Mouse (Mus musculus) heart, embryonic 11.5 days (tissue): ENCODE measurements around the gene Nkap. TPM values are rescaled to one million over a fixed set of nuclear protein-coding genes. Genes with fewer than 3 reads are reported as not detected.
A peak's percentile ranks its signal among the peaks of the same experiment; 100 is the strongest.
"Not testable (repeated sequence)": the region's sequence is repeated elsewhere in the genome, so short reads cannot be mapped to it uniquely, and the experiment has no call there.

Experiments
- ATAC-seq: fragments of 200-750 bp; cut with Nextera tagmentation; replicated peaks from 2 replicates; pipeline ENCODE4 v1.8.0; 2017; ENCODE audit warnings: moderate library complexity; ENCODE audit not compliant: insufficient number of reproducible peaks, low FRiP score, low TSS enrichment
- H3K27ac ChIP-seq: fragments of 300-500 bp; sonication (generic); 2 replicates; pipeline ENCODE4 v1.5.1; 2014; ENCODE audit warnings: mild to moderate bottlenecking, low read depth, low read length
- H3K27me3 ChIP-seq: fragments of 300-500 bp; sonication (generic); 2 replicates; pipeline ENCODE4 v1.6.1; 2014; ENCODE audit warnings: mild to moderate bottlenecking, low read length, mixed read lengths; ENCODE audit not compliant: control insufficient read depth, insufficient read depth
- H3K36me3 ChIP-seq: fragments of 300-500 bp; sonication (generic); 2 replicates; pipeline ENCODE4 v1.6.1; 2014; ENCODE audit warnings: mild to moderate bottlenecking, low read length, moderate library complexity, mixed read lengths; ENCODE audit not compliant: control insufficient read depth, insufficient read depth
- H3K4me1 ChIP-seq: fragments of 300-500 bp; sonication (generic); 2 replicates; pipeline ENCODE4 v1.6.1; 2014; ENCODE audit warnings: low read length; ENCODE audit not compliant: control insufficient read depth, insufficient read depth
- H3K4me2 ChIP-seq: fragments of 300-500 bp; sonication (generic); 2 replicates; pipeline ENCODE4 v1.6.1; 2014; ENCODE audit warnings: mild to moderate bottlenecking, moderate library complexity
- H3K4me3 ChIP-seq: fragments of 300-500 bp; sonication (generic); 2 replicates; pipeline ENCODE4 v1.5.1; 2014; ENCODE audit warnings: low read depth, low read length
- H3K9ac ChIP-seq: fragments of 300-500 bp; sonication (generic); 2 replicates; pipeline ENCODE4 v1.6.1; 2014; ENCODE audit warnings: mild to moderate bottlenecking, low read depth, low read length, moderate library complexity
- H3K9me3 ChIP-seq: fragments of 300-500 bp; sonication (generic); replicated peaks from 2 replicates; pipeline ENCODE4 v1.6.1; 2016; ENCODE audit warnings: low read length; ENCODE audit not compliant: control insufficient read depth
- WGBS: fragments of 180-500 bp; shearing (Covaris S2); extraction: QIAGEN DNeasy Blood & Tissue Kit; methylation state at CpG from one replicate; pipeline ENCODE4 v1.1.7; 2014; ENCODE audit not compliant: insufficient replicate concordance; 5-methylcytosine and 5-hydroxymethylcytosine counted together
- polyA plus RNA-seq: library from polyadenylated mRNA; unstranded; fragments of >200 nt; fragmentation: Nextera tagmentation; extraction: Ambion mirVana; gene quantifications from 2 replicates; pipeline ENCODE4 v1.2.1, GENCODE M21; 2014

Nkap gene
- polyA plus RNA-seq, 1 experiment from 2014 or later: 14.3 TPM

DNA sequence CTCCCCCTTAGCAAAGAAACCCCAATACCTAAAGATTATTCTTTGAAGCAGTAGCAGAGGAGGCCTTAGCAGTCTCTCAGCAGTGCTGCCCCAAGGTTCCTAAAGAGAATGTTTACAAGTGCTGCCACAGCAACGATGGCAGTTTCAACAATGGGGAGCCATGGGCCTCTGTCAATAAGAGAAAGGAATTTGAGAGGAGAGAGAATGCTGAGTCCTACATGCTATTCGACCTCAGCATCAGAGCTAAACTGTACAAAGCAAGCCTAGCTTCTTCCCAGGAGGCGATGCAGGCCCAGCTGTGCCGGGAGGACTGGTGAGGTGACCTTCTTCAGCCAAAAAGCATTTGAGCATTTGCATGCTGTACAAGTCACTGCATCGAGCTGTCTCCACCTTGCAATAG lies 42.1 kb downstream of the Nkap start, which contains the start of gene Akap14:
TSS of gene Akap14 (minus strand) at position 101 of the 400 bp plus-strand sequence.
- ATAC-seq: no peak
- no peak within 1 kb of the TSS for H3K9ac ChIP-seq
- no peaks in the 10 kb centered on the region for H3K36me3 ChIP-seq
- H3K27ac ChIP-seq: no peak within 1 kb of the TSS
- no peak within 1 kb of the TSS for H3K4me2 ChIP-seq
- WGBS: 57% methylated on average over 5 of the region's 5 CpGs
- no peak within 1 kb of the TSS for H3K4me3 ChIP-seq
- H3K4me1 ChIP-seq: no peaks in the 10 kb centered on the region
- H3K27me3 ChIP-seq: no peaks in the 10 kb centered on the region
- no peaks in the 10 kb centered on the region for H3K9me3 ChIP-seq

- not testable (repeated sequence) for H3K36me3 ChIP-seq, ATAC-seq, H3K9me3 ChIP-seq, H3K4me2 ChIP-seq, H3K4me3 ChIP-seq, H3K9ac ChIP-seq, H3K4me1 ChIP-seq, H3K27ac ChIP-seq, H3K27me3 ChIP-seq
- 54% methylated on average over 8 of the region's 8 CpGs for WGBS
These were observed 57.8 kb downstream of the Nkap start for GRCm38 (mm10) chrX:37184401-37184800.

DNA sequence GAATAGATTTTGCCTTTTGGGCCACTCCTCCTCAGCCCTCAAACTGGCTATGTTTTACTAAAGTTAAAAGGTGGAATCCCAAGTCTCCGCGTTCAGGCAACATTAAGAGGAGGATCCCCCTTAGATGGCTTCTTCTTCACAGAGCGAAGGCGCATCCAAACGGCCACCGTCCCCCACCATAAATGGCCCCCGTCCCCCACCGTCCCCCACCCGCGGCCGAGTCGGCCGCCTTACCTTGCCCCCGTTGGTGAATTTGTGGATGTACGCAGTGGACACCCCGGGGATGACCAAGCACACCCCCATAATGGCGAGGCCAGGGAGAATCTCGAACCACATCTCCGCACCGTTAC lies 64.1 kb downstream of the Nkap start:
- peak overlapping the region; percentile 65 for H3K4me3 ChIP-seq
- no peaks in the 10 kb centered on the region for H3K4me1 ChIP-seq
- 22% methylated on average over 19 of the region's 20 CpGs for WGBS
- H3K4me2 ChIP-seq: peak overlapping the region; percentile 68
- no peaks in the 10 kb centered on the region for H3K27me3 ChIP-seq
- ATAC-seq: no peak
- no peaks in the 10 kb centered on the region for H3K36me3 ChIP-seq
- no peaks in the 10 kb centered on the region for H3K9me3 ChIP-seq
- no peak overlapping the region for H3K27ac ChIP-seq
- peak overlapping the region; percentile 63 for H3K9ac ChIP-seq

DNA sequence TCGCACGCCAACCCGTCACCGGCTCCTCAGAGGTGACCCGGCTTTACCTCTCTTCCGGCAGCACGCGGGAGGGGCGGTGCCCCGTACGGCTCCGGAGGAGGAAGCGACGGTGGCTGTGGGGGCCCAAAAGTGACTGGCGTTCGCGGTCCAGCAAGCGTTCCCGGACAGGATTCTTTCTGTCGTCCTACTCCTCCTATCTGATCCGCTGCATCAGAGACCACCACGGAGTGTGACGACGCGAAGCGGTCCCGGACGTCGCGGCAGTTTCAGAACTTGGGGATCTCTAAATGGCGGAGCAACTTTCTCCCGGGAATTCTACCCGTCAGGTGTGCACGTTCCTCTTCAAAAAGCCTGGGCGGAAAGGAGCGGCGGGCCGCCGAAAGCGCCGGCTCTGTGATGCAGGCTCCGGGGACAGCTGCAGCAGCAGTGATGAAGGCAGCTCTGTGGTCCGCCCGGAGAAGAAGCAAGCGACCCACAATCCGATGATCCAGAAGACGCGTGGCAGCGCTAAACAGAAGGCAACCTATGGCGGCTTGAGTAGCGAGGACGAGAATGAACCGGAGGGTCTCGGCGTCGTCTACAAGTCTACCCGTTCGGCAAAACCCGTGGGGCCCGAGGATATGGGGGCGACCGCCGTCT lies 64.6 kb downstream of the Nkap start, which contains the start of the genes Ndufa1 and Rnf113a1:
TSS of gene Ndufa1 (minus strand) at position 59 of the 639 bp plus-strand sequence.
TSS of gene Rnf113a1 (plus strand) at position 141 of the 639 bp plus-strand sequence.
- peak; percentile 83 for ATAC-seq
- peak within 1 kb of the TSS; percentile 65 for H3K4me3 ChIP-seq
- H3K4me1 ChIP-seq: no peaks in the 10 kb centered on the region
- H3K9ac ChIP-seq: peak within 1 kb of the TSS; percentile 63
- no peaks in the 10 kb centered on the region for H3K27me3 ChIP-seq
- H3K9me3 ChIP-seq: no peaks in the 10 kb centered on the region
- no peak within 1 kb of the TSS for H3K27ac ChIP-seq
- WGBS: 13% methylated on average over 56 of the region's 63 CpGs
- no peaks in the 10 kb centered on the region for H3K36me3 ChIP-seq
- peak within 1 kb of the TSS; percentile 68 for H3K4me2 ChIP-seq

DNA sequence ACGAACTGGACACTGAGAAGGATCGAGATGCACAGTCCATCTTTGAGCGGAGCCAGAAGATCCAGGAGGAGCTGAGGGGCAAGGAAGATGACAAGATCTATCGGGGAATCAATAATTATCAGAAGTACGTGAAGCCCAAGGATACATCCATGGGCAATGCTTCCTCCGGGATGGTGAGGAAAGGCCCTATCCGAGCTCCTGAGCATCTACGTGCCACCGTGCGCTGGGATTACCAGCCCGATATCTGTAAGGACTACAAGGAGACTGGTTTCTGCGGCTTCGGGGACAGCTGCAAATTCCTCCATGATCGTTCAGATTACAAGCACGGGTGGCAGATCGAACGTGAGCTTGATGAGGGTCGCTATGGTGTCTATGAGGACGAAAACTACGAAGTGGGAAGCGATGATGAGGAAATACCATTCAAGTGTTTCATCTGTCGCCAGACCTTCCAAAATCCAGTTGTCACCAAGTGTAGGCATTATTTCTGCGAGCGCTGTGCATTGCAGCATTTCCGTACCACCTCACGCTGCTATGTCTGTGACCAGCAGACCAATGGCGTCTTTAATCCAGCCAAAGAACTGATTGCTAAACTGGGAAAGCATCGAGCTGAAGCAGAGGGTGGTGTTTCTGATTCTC lies 65.3 kb downstream of the Nkap start:
- no peak overlapping the region for H3K27ac ChIP-seq
- no peaks in the 10 kb centered on the region for H3K4me1 ChIP-seq
- no peaks in the 10 kb centered on the region for H3K27me3 ChIP-seq
- peak overlapping the region; percentile 63 for H3K9ac ChIP-seq
- H3K4me3 ChIP-seq: peak overlapping the region; percentile 65
- peak overlapping the region; percentile 68 for H3K4me2 ChIP-seq
- H3K36me3 ChIP-seq: no peaks in the 10 kb centered on the region
- H3K9me3 ChIP-seq: no peaks in the 10 kb centered on the region
- no peak for ATAC-seq
- WGBS: 20% methylated on average over 28 of the region's 28 CpGs

DNA sequence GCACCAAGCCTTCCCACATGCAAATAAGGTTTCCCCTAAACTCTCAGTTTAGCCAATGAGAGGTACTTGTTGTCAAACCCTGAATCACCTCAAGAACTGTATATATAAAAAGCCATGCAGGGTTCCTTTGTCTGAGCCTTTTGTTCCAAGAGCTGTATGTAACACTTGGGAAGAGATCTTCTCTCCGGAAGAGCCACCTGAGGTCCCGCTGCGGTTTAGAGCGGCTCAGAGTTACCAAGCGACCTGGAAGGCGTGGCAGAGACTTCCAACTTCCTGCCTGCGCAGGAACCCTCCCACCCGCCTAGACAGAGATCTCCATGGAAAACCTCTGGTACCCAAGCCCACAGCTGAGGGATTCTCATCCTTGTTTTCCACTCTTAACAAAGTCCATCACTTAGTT lies 72.1 kb downstream of the Nkap start:
- H3K27ac ChIP-seq: no peak overlapping the region
- no peak overlapping the region for H3K4me2 ChIP-seq
- H3K27me3 ChIP-seq: no peaks in the 10 kb centered on the region
- H3K36me3 ChIP-seq: no peaks in the 10 kb centered on the region
- H3K9me3 ChIP-seq: no peaks in the 10 kb centered on the region
- WGBS: 42% methylated on average over 8 of the region's 8 CpGs
- no peak overlapping the region for H3K4me3 ChIP-seq
- no peak for ATAC-seq
- H3K4me1 ChIP-seq: no peaks in the 10 kb centered on the region
- no peak overlapping the region for H3K9ac ChIP-seq

Other genes with a start within 250 kb of the Nkap start
- gene Nkrf, start 223.9 kb upstream of the Nkap start, polyA plus RNA-seq: 1.1 and 1.3 TPM in 2 replicates
- gene Sept6, start 135.0 kb upstream of the Nkap start, polyA plus RNA-seq: 24.8 and 25.5 TPM in 2 replicates
- gene Sowahd, start 78.0 kb upstream of the Nkap start, polyA plus RNA-seq: 1.1 and 1.2 TPM in 2 replicates
- 410 and 450 TPM in 2 replicates for gene Rpl39, start 41.4 kb upstream of the Nkap start, polyA plus RNA-seq
- gene Upf3b, start 16.5 kb upstream of the Nkap start, polyA plus RNA-seq: 15.0 and 16.2 TPM in 2 replicates
- gene Akap14, start 42.0 kb downstream of the Nkap start, polyA plus RNA-seq: 0.11 TPM in 1 of 2 replicates, not detected in the other
- 553 and 620 TPM in 2 replicates for gene Ndufa1, start 64.4 kb downstream of the Nkap start, polyA plus RNA-seq
- gene Rnf113a1, start 64.5 kb downstream of the Nkap start, polyA plus RNA-seq: 7.3 and 7.9 TPM in 2 replicates
- not detected in 2 replicates for gene Gm9, start 84.2 kb downstream of the Nkap start, polyA plus RNA-seq
- not detected in 2 replicates for gene Rhox1, start 95.5 kb downstream of the Nkap start, polyA plus RNA-seq
- gene Rhox2a, start 118.2 kb downstream of the Nkap start, polyA plus RNA-seq: not detected in 2 replicates
- gene Rhox3a, start 123.1 kb downstream of the Nkap start, polyA plus RNA-seq: not detected in 2 replicates
- not detected in 2 replicates for gene Rhox4a, start 138.5 kb downstream of the Nkap start, polyA plus RNA-seq